Mouse (Mus musculus): ENCODE data around the gene Taar6. TPM values are rescaled to one million over a fixed set of nuclear protein-coding genes. Genes with fewer than 3 reads are reported as not detected.

Taar6 gene
- total and polyA plus RNA-seq, 3 experiments: not detected

- DNase-seq: no peak
These were observed 47.8 kb downstream of the Taar6 start for GRCm38 (mm10) chr10:23937613-23938012.

Other genes with a start within 250 kb of the Taar6 start
- gene Rps12, start 198.4 kb downstream of the Taar6 start, total RNA-seq (2021): 100 to 1,000 TPM; 531 to 586 TPM
- gene Rps12, start 198.4 kb downstream of the Taar6 start, polyA plus RNA-seq (2012; rRNA removed): 612 and 712 TPM in 2 replicates
- 10 to 100 TPM; 24.6 to 37.9 TPM for gene Slc18b1, start 188.7 kb downstream of the Taar6 start, total RNA-seq (2021)
- gene Slc18b1, start 188.7 kb downstream of the Taar6 start, polyA plus RNA-seq (2012; rRNA removed): 16.4 and 17.1 TPM in 2 replicates
- 10 to 100 TPM in 1 of 2 experiments, 1 to 10 TPM in 1; 6.1 to 57.5 TPM for gene Vnn3, start 134.2 kb downstream of the Taar6 start, total RNA-seq (2021)
- gene Vnn3, start 134.2 kb downstream of the Taar6 start, polyA plus RNA-seq (2012; rRNA removed): 20.1 and 46.8 TPM in 2 replicates
- gene Vnn1, start 91.0 kb downstream of the Taar6 start, total RNA-seq (2021): 10 to 100 TPM; 22.7 to 49.8 TPM
- 13.8 and 19.2 TPM in 2 replicates for gene Vnn1, start 91.0 kb downstream of the Taar6 start, polyA plus RNA-seq (2012; rRNA removed)
- gene Taar1, start 65.3 kb downstream of the Taar6 start, total RNA-seq (2021): not detected
- gene Taar1, start 65.3 kb downstream of the Taar6 start, polyA plus RNA-seq (2012; rRNA removed): not detected in 2 replicates
- gene Taar2, start 47.1 kb downstream of the Taar6 start, total RNA-seq (2021): not detected
- gene Taar2, start 47.1 kb downstream of the Taar6 start, polyA plus RNA-seq (2012; rRNA removed): not detected in 2 replicates
- gene Taar3, start 36.1 kb downstream of the Taar6 start, total RNA-seq (2021): not detected
- not detected in 2 replicates for gene Taar3, start 36.1 kb downstream of the Taar6 start, polyA plus RNA-seq (2012; rRNA removed)
- not detected for gene Taar4, start 25.2 kb downstream of the Taar6 start, total RNA-seq (2021)
- not detected in 2 replicates for gene Taar4, start 25.2 kb downstream of the Taar6 start, polyA plus RNA-seq (2012; rRNA removed)
- gene Taar5, start 14.9 kb downstream of the Taar6 start, total RNA-seq (2021): not detected
- gene Taar5, start 14.9 kb downstream of the Taar6 start, polyA plus RNA-seq (2012; rRNA removed): not detected in 2 replicates
- not detected for gene Taar7a, start 7.8 kb upstream of the Taar6 start, total RNA-seq (2021)
- gene Taar7a, start 7.8 kb upstream of the Taar6 start, polyA plus RNA-seq (2012; rRNA removed): not detected in 2 replicates
- not detected for gene Taar7b, start 14.3 kb upstream of the Taar6 start, total RNA-seq (2021)
- gene Taar7b, start 14.3 kb upstream of the Taar6 start, polyA plus RNA-seq (2012; rRNA removed): not detected in 2 replicates
- gene Taar7d, start 41.6 kb upstream of the Taar6 start, total RNA-seq (2021): not detected
- gene Taar7d, start 41.6 kb upstream of the Taar6 start, polyA plus RNA-seq (2012; rRNA removed): not detected in 2 replicates
- gene Taar7e, start 52.0 kb upstream of the Taar6 start, total RNA-seq (2021): not detected
- gene Taar7e, start 52.0 kb upstream of the Taar6 start, polyA plus RNA-seq (2012; rRNA removed): not detected in 2 replicates
- gene Taar7f, start 63.9 kb upstream of the Taar6 start, total RNA-seq (2021): not detected
- gene Taar7f, start 63.9 kb upstream of the Taar6 start, polyA plus RNA-seq (2012; rRNA removed): not detected in 2 replicates
- not detected for gene Taar8a, start 90.9 kb upstream of the Taar6 start, total RNA-seq (2021)
- gene Taar8a, start 90.9 kb upstream of the Taar6 start, polyA plus RNA-seq (2012; rRNA removed): not detected in 2 replicates
- gene Taar8b, start 106.6 kb upstream of the Taar6 start, total RNA-seq (2021): not detected
- gene Taar8b, start 106.6 kb upstream of the Taar6 start, polyA plus RNA-seq (2012; rRNA removed): not detected in 2 replicates
- not detected for gene Taar8c, start 116.3 kb upstream of the Taar6 start, total RNA-seq (2021)
- not detected in 2 replicates for gene Taar8c, start 116.3 kb upstream of the Taar6 start, polyA plus RNA-seq (2012; rRNA removed)
- gene Taar9, start 123.9 kb upstream of the Taar6 start, total RNA-seq (2021): not detected
- gene Taar9, start 123.9 kb upstream of the Taar6 start, polyA plus RNA-seq (2012; rRNA removed): not detected in 2 replicates
- 100 to 1,000 TPM; 115 to 182 TPM for gene Stx7, start 163.7 kb upstream of the Taar6 start, total RNA-seq (2021)
- gene Stx7, start 163.7 kb upstream of the Taar6 start, polyA plus RNA-seq (2012; rRNA removed): 48.7 and 66.3 TPM in 2 replicates
- gene Moxd1, start 237.9 kb upstream of the Taar6 start, total RNA-seq (2021): under 1 TPM in 1 of 2 experiments, not detected in 1; 0.10 TPM
- gene Moxd1, start 237.9 kb upstream of the Taar6 start, polyA plus RNA-seq (2012; rRNA removed): 0.61 and 1.7 TPM in 2 replicates

All from adrenal gland, adult 2 months (tissue).